Mouse (Mus musculus) stomach, embryonic 14.5 days (tissue): Measurements from ENCODE around the gene Btbd8. TPM values are rescaled to one million over a fixed set of nuclear protein-coding genes. Genes with fewer than 3 reads are reported as not detected.

Source experiments
- ATAC-seq: fragments of 200-750 bp; cut with Nextera tagmentation; 2 replicates; pipeline ENCODE4 v1.8.0; 2017; ENCODE audit warnings: low read depth, moderate TSS enrichment; ENCODE audit not compliant: insufficient number of reproducible peaks, insufficient read depth, low FRiP score
- H3K27ac ChIP-seq: fragments of 300-500 bp; sonication (generic); 2 replicates; pipeline ENCODE4 v1.5.1; 2014; ENCODE audit warnings: mild to moderate bottlenecking, low read length, moderate library complexity, mixed read lengths
- H3K27me3 ChIP-seq: fragments of 300-500 bp; sonication (generic); 2 replicates; pipeline ENCODE4 v1.6.1; 2014; ENCODE audit warnings: low read length, control low read depth, mixed read lengths; ENCODE audit not compliant: control insufficient read depth, insufficient read depth
- H3K36me3 ChIP-seq: fragments of 300-500 bp; sonication (generic); 2 replicates; pipeline ENCODE4 v1.6.1; 2014; ENCODE audit warnings: mild to moderate bottlenecking, control low read depth, low read length, moderate library complexity, mixed read lengths; ENCODE audit not compliant: control insufficient read depth, insufficient read depth
- H3K4me1 ChIP-seq: fragments of 300-500 bp; sonication (generic); 2 replicates; pipeline ENCODE4 v1.6.1; 2014; ENCODE audit warnings: low read length, control low read depth, mixed read lengths; ENCODE audit not compliant: control insufficient read depth, insufficient read depth
- H3K4me2 ChIP-seq: fragments of 300-500 bp; sonication (generic); replicated peaks from 2 replicates; pipeline ENCODE4 v1.6.1; 2014; ENCODE audit warnings: low read depth, low read length, control low read depth
- H3K4me3 ChIP-seq: fragments of 300-500 bp; sonication (generic); 2 replicates; pipeline ENCODE4 v1.5.1; 2014; ENCODE audit warnings: low read depth, low read length, control low read depth
- H3K9ac ChIP-seq: fragments of 300-500 bp; sonication (generic); replicated peaks from 2 replicates; pipeline ENCODE4 v1.6.1; 2014; ENCODE audit warnings: low read depth, mild to moderate bottlenecking, control low read depth, low read length, moderate library complexity, mixed read lengths
- H3K9me3 ChIP-seq: fragments of 300-500 bp; sonication (generic); 2 replicates; pipeline ENCODE4 v1.6.1; 2016; ENCODE audit warnings: low read depth, low read length, control low read depth; ENCODE audit not compliant: control insufficient read depth
- WGBS: fragments of 180-500 bp; shearing (Covaris S2); extraction: QIAGEN DNeasy Blood & Tissue Kit; methylation state at CpG from one replicate; pipeline ENCODE4 v1.1.7; 2014; 5-methylcytosine and 5-hydroxymethylcytosine counted together
- polyA plus RNA-seq: library from polyadenylated mRNA; unstranded; fragments of >200 nt; fragmentation: Nextera tagmentation; extraction: Ambion mirVana; gene quantifications from 2 replicates; pipeline ENCODE4 v1.2.1, GENCODE M21; 2014

The Btbd8 gene
- polyA plus RNA-seq, result 7.1 and 8.1 TPM in 2 replicates

DNA sequence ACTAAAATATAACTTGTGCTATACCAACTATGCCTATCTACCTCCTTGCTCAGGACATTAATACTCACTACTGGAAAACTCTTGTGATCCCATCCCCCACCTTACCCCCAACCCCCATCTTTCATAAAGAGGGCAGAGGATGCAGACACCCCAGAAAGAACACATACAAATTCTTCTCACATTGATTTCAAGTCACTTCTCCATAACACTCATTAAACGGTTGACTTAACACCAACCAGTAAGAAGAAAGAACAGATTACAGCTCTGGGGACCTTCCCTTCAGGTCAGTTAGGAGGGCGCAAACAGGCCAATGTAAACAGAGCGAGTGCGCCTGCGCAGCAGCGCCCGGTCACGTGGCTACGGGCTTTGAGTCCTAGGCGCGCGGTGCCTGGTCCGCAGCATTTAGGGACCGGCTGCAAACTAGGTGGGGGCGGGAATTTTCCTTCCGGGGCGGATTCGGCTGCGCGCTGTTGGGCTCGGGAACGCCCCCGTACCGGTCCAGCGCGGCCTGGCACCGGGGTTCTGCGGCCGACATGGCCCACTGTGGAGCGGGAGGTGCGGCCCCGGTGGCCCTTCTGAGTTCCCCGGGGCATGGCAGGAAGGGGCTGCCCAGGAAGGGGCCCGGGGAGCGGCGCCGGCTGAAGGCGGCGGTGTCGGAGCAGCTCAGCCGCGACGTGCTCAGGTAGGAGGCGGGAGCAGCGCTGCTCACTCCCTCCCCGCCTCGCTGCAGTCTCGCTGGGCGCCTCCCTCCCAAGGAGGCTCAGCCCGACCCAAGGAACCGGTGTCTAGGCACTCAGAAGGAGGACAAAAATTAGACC, at the start of gene Btbd8:
Gene Btbd8, plus strand, starts transcription at position 534 of the 818 bp plus-strand sequence.
- peak; percentile 94 for ATAC-seq
- Histone ChIP-seq H3K27me3 (no peaks in the 10 kb centered on the region), H3K36me3 (no peaks in the 10 kb centered on the region), H3K9ac (peak within 1 kb of the TSS; percentile 89), H3K4me2 (peak within 1 kb of the TSS; percentile 67), H3K4me3 (peak within 1 kb of the TSS; percentile 82), H3K27ac (peak within 1 kb of the TSS; percentile 82), H3K9me3 (no peaks in the 10 kb centered on the region), H3K4me1 (no peaks in the 10 kb centered on the region; the same call in 1 of the 2 replicates)
- WGBS, result under 1% methylated on average over 49 of the region's 51 CpGs

DNA sequence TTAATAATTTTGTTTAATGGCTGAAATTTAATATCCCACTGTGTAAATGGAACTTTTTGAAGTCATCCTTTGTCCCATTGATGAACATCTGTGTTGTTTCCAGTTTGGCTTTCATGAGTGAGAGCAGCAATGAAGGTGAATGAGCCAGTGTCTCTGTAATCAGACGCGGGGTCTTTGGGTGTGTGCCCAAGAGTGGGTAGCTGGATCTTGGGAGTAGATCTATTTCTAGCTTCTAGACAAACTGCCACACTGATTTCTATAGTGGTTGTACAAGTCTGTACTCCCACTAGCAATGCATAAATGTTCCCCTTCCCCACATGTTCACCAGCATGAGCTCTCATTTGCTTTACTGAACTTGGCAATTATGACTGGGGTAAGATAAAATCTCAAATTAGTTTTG, 48.4 kb upstream of the Btbd8 start:
- Histone ChIP-seq H3K36me3 (no peaks in the 10 kb centered on the region), H3K27ac (no peak overlapping the region), H3K9me3 (no peaks in the 10 kb centered on the region), H3K4me3 (no peak overlapping the region), H3K9ac (no peak overlapping the region), H3K4me1 (no peaks in the 10 kb centered on the region), H3K27me3 (no peaks in the 10 kb centered on the region), H3K4me2 (no peak overlapping the region)
- 95% methylated on average over 2 of the region's 2 CpGs for WGBS
- no peak for ATAC-seq

DNA sequence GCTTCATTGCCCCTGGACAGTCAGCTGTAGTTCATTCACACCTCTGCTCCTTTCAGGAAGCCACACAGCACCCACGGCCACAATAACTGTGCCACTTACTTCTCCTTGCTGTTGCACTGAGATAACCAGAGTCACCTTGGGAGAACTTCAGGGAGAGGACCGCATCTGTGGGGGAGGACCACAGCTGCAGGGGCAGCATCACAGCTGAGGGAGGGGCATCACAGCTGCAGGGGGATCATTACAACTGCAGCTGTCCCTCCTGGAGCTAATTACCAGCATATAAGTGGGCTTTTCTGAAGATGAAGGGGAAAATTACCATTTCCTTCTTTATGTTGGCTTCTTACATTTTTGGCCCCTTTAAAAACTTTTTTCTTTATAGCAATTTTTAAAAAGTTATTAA, 43.4 kb upstream of the Btbd8 start:
- H3K4me2 ChIP-seq, result no peak overlapping the region

DNA sequence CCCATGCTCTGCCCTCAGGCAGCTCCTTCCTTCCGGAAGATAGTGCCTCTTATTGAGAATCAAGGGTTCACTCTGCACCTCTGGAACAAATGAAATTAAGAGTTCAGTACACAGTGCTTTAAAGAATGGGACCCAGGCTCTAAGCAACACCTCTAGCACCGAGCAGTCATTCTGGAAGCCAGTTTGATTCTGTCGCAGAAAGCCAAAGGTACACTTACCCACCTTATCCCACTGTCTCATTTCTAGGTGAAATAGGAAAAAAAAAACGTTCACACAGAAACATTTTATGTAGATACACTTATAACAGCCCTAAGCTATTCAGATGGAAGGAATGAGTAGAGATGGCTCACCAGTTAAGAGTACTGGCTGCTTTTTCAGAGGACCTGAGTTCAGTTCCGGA, 35.4 kb upstream of the Btbd8 start, which contains the start of gene Ephx4:
Gene Ephx4, plus strand, starts transcription at position 301 of the 400 bp plus-strand sequence.
- Histone ChIP-seq H3K4me3 (peak within 1 kb of the TSS; percentile 46), H3K27me3 (0 out of 2 replicates have a peak, but pooled peaks cover 12% of the 10 kb centered on the region), H3K9me3 (no peaks in the 10 kb centered on the region), H3K4me1 (no peaks in the 10 kb centered on the region), H3K4me2 (peak within 1 kb of the TSS; percentile 98), H3K9ac (peak within 1 kb of the TSS; percentile 32), H3K36me3 (no peaks in the 10 kb centered on the region), H3K27ac (no peak within 1 kb of the TSS)
- 25% methylated on average over 5 of the region's 5 CpGs for WGBS
- ATAC-seq, result no peak

More for the DNA sequence above, 43.4 kb upstream of the Btbd8 start:
- no peak overlapping the region for H3K4me3 ChIP-seq
- H3K36me3 ChIP-seq, result no peaks in the 10 kb centered on the region
- no peaks in the 10 kb centered on the region for H3K4me1 ChIP-seq
- H3K27ac ChIP-seq, result no peak overlapping the region
- H3K9me3 ChIP-seq, result no peaks in the 10 kb centered on the region
- WGBS, result 72% methylated on average over 2 of the region's 2 CpGs
- no peak for ATAC-seq
- H3K27me3 ChIP-seq, result no peaks in the 10 kb centered on the region
- no peak overlapping the region for H3K9ac ChIP-seq

DNA sequence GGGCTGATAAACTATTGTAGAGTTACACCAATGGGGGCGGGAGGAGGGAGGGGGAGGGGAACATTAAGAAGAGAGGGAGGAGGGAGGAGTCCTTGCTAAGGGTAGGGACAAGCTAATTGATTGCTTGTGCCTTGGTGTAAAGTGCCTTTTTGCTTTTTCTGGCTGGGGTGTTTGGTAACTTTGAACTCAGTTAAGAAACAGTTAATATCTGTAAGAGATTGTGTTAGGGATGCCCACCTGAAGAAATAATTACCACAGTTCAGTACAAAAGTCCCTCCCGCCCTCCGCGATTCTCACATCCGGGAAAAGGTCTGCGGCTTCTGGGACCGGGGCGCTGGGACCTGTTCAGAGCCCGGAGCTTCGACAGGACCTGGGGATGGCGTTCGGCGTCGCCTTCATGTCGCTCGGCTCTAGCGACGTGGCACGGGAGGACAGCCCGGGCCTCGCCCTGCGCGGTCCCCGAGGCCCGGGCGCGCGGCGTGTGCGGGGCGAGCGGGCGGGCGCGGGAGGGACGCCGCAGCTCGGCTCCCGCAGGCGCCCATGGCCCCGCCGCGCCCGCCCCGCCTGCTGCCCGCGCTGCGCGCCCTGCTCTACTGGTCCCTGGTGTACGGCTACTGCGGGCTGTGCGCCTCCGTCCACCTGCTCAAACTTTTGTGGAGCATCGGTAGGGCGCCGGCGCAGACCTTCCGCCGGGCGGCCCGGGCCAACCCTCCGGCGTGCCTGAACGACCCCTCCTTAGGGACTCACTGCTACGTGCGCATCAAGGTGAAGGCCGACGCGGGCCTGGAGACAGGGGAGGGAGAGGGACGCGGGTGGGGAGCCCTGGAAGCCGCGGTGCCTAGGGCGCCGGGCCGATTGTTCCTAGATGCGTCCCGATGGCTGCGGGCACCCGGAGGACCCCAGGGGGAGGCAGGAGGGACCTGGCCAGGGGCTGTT, 34.5 kb upstream of the Btbd8 start:
- no peak overlapping the region for H3K27ac ChIP-seq
- no peaks in the 10 kb centered on the region for H3K4me1 ChIP-seq
- H3K9me3 ChIP-seq, result no peaks in the 10 kb centered on the region

DNA sequence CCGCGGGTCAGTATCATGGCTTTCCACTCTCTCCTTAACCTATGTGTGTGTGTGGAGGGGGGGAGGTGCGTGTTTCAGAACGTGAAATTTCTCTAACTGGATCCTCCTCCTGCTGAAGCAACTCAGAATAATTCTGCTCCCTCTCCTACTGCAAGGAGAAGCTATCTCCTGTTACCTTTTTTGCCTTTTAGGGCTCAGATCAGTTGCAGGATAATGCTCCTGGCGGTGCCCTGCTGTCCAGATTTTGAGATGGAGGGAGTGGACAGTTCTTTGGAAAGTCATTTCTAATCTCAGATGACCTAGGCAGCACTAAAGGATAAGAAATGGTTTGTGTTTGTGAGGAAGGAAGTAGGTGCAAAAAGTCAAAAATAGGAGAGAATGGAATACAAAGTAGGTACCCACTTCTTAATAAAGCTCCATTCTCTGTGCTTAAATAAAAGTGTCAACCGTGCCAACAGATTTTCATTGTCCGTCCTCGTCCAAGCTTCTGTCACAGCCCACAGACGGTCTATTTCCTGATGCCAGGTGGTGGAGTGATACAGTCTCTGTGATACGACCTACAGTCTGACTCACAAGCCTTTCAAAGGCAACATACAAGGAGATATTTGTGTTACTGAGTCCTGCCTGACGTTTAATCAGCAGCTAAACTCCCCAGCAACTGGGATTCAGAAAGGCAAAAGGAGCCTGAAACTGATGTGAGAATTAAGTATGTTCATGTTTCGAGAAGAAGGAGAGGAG, 33.7 kb upstream of the Btbd8 start:
- 35% methylated on average over 12 of the region's 12 CpGs for WGBS
- Histone ChIP-seq H3K9ac (no peak overlapping the region; the same call in 1 of the 2 replicates), H3K27me3 (0 out of 2 replicates have a peak, but pooled peaks cover 12% of the 10 kb centered on the region), H3K27ac (no peak overlapping the region), H3K4me1 (no peaks in the 10 kb centered on the region), H3K9me3 (no peaks in the 10 kb centered on the region), H3K4me3 (peak overlapping the region; percentile 46), H3K36me3 (no peaks in the 10 kb centered on the region), H3K4me2 (peak overlapping the region; percentile 98)
- ATAC-seq, result no peak

More for the DNA sequence above, 34.5 kb upstream of the Btbd8 start:
- Histone ChIP-seq H3K4me3 (peak overlapping the region; percentile 46), H3K36me3 (no peaks in the 10 kb centered on the region), H3K9ac (peak overlapping the region; percentile 32), H3K4me2 (peak overlapping the region; percentile 98), H3K27me3 (0 out of 2 replicates have a peak, but pooled peaks cover 12% of the 10 kb centered on the region)
- under 1% methylated on average over 71 of the region's 80 CpGs for WGBS
- peak; percentile 66 for ATAC-seq

DNA sequence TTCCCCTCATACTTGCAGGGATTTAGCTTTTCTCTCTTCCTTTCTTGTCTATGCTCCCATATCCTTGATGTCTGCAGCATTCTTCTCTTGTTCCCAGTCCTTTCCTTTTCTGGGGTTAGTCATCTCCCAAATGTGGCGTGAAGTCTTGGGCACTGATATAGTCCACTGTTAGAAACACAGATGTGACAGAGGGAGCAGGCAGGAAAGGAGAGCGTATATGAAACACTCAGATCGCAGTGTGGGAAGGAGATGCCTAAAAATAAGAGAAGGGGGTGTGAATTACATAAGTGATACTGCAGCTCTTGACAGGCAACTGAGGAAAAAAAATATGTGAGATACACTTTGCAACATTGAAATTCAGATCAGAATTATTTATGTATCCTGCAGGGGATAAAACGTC, 32.4 kb upstream of the Btbd8 start:
- no peaks in the 10 kb centered on the region for H3K9me3 ChIP-seq
- WGBS, result 86% methylated on average over 4 of the region's 4 CpGs
- no peak for ATAC-seq
- H3K4me1 ChIP-seq, result no peaks in the 10 kb centered on the region
- H3K27me3 ChIP-seq, result 0 out of 2 replicates have a peak, but pooled peaks cover 12% of the 10 kb centered on the region
- H3K36me3 ChIP-seq, result no peaks in the 10 kb centered on the region
- no peak overlapping the region for H3K4me2 ChIP-seq
- H3K27ac ChIP-seq, result no peak overlapping the region
- H3K9ac ChIP-seq, result no peak overlapping the region
- H3K4me3 ChIP-seq, result no peak overlapping the region
